Mouse (Mus musculus) gastrocnemius, adult 2 months (tissue): ENCODE data around the gene Ahnak2. TPM values are rescaled to one million over a fixed set of nuclear protein-coding genes. Genes with fewer than 3 reads are reported as not detected.

Experiments
- DNase-seq: peaks from one replicate; pipeline ENCODE4 v3.0.0; 2022
- H3K27ac ChIP-seq: fragments of 200-600 bp; 2 replicates; pipeline ENCODE4 v1.8.1; 2022; ENCODE audit warnings: mild to moderate bottlenecking
- H3K4me3 ChIP-seq: fragments of 200-600 bp; 2 replicates; pipeline ENCODE4 v1.8.1; 2022; ENCODE audit warnings: mild to moderate bottlenecking, moderate library complexity
- CTCF ChIP-seq: fragments of 200-600 bp; IDR thresholded peaks from 2 replicates; pipeline ENCODE4 v1.8.1; 2022; ENCODE audit warnings: antibody characterized with exemption, mild to moderate bottlenecking, moderate library complexity
- intact Hi-C: fragments of 180-260 bp; cut with DNase I; formaldehyde crosslinking; loops from one replicate; pipeline ENCODE4 v1.15.1; 2025
- total RNA-seq, 2 experiments: library from RNA; stranded (reverse); gene quantifications; 2 replicates each; pipeline ENCODE4 v1.2.3; 2021

Ahnak2 gene
- total RNA-seq, 2 experiments from 2014 or later: 5.0 to 8.5 TPM

- intact Hi-C loops: no loop called here
- Histone ChIP-seq H3K4me3 (peak within 1 kb of the TSS; percentile 49), H3K27ac (peak within 1 kb of the TSS; percentile 10; the same call in 1 of the 2 replicates)
- DNase-seq: no peak
- TF ChIP-seq CTCF: no peak
Observed at GRCm38 (mm10) chr12:112760154-112760926, 42.1 kb downstream of the Ahnak2 start, which contains the start of gene Pld4. Gene Pld4 (plus strand): TSS chr12:112760655.

GRCm38 (mm10) chr12:112759471-112759870, 43.0 kb downstream of the Ahnak2 start:
- no peak for DNase-seq
- Histone ChIP-seq H3K4me3 (no peak overlapping the region), H3K27ac (no peak overlapping the region)
- intact Hi-C loops: no loop called here
- TF ChIP-seq CTCF: no peak

- Histone ChIP-seq H3K4me3 (no peak overlapping the region), H3K27ac (no peak overlapping the region)
- intact Hi-C loops: no loop called here
- no peak for TF ChIP-seq CTCF
- no peak for DNase-seq
Observed at GRCm38 (mm10) chr12:112757896-112758295, 44.6 kb downstream of the Ahnak2 start.

- H3K27ac ChIP-seq: no peak overlapping the region
- no peak overlapping the region for H3K4me3 ChIP-seq
- intact Hi-C loops: no loop called here
- no peak for TF ChIP-seq CTCF
- no peak for DNase-seq
Observed at GRCm38 (mm10) chr12:112755900-112756299, 46.6 kb downstream of the Ahnak2 start.

- intact Hi-C loops: no loop called here
- Histone ChIP-seq H3K27ac (no peak overlapping the region), H3K4me3 (no peak overlapping the region)
- DNase-seq: no peak
- no peak for TF ChIP-seq CTCF
Observed at GRCm38 (mm10) chr12:112752399-112752798, 50.1 kb downstream of the Ahnak2 start.

- intact Hi-C loops: no loop called here
- Histone ChIP-seq H3K27ac (no peak overlapping the region), H3K4me3 (no peak overlapping the region)
- peak; percentile 12 for DNase-seq
- no peak for TF ChIP-seq CTCF
Observed at GRCm38 (mm10) chr12:112750976-112751375, 51.5 kb downstream of the Ahnak2 start.

GRCm38 (mm10) chr12:112747606-112747970, 54.9 kb downstream of the Ahnak2 start:
- peak; percentile 8 for DNase-seq
- no peak overlapping the region for H3K27ac ChIP-seq
- TF ChIP-seq CTCF: no peak
- intact Hi-C loops: loop anchor here (2.0 kb wide), 1 partner anchor 95 kb away; no protein-coding TSS in a partner anchor
- H3K4me3 ChIP-seq: no peak overlapping the region

- Histone ChIP-seq H3K4me3 (peak overlapping the region; percentile 21; the same call in 1 of the 2 replicates), H3K27ac (0 out of 2 replicates have a peak overlapping the region, but pooled peaks have one; percentile 28)
- peak; percentile 67 for TF ChIP-seq CTCF
- intact Hi-C loops: loop anchor here (2.0 kb wide), 1 partner anchor 96 kb away; no protein-coding TSS in a partner anchor
- peak; percentile 25 for DNase-seq
Observed at GRCm38 (mm10) chr12:112746808-112747605, 55.5 kb downstream of the Ahnak2 start.

- intact Hi-C loops: loop anchor here (2.0 kb wide), 1 partner anchor 96 kb away; no protein-coding TSS in a partner anchor
- H3K4me3 ChIP-seq: no peak overlapping the region
- no peak for TF ChIP-seq CTCF
- H3K27ac ChIP-seq: no peak overlapping the region
- no peak for DNase-seq
Observed at GRCm38 (mm10) chr12:112746461-112746807, 56.0 kb downstream of the Ahnak2 start.

- no peak overlapping the region for H3K27ac ChIP-seq
- no peak for TF ChIP-seq CTCF
- intact Hi-C loops: loop anchor here (2.0 kb wide), 1 partner anchor 97 kb away; no protein-coding TSS in a partner anchor
- peak; percentile 24 for DNase-seq
- no peak overlapping the region for H3K4me3 ChIP-seq
Observed at GRCm38 (mm10) chr12:112745716-112746115, 56.7 kb downstream of the Ahnak2 start.

GRCm38 (mm10) chr12:112744891-112745580, 57.4 kb downstream of the Ahnak2 start:
- intact Hi-C loops: no loop called here
- H3K4me3 ChIP-seq: no peak overlapping the region
- no peak overlapping the region for H3K27ac ChIP-seq
- peak; percentile 27 for DNase-seq
- no peak for TF ChIP-seq CTCF

- intact Hi-C loops: no loop called here
- H3K4me3 ChIP-seq: no peak overlapping the region
- H3K27ac ChIP-seq: no peak overlapping the region
- TF ChIP-seq CTCF: no peak
- peak; percentile 29 for DNase-seq
Observed at GRCm38 (mm10) chr12:112744211-112744610, 58.2 kb downstream of the Ahnak2 start.
